Mouse (Mus musculus) heart, embryonic 13.5 days (tissue): ENCODE measurements around the gene Gm49337. TPM values are rescaled to one million over a fixed set of nuclear protein-coding genes. Genes with fewer than 3 reads are reported as not detected.

ENCODE experiments used
- ATAC-seq: fragments of 200-750 bp; cut with Nextera tagmentation; 2 replicates; pipeline ENCODE4 v1.8.0; 2017; ENCODE audit warnings: moderate TSS enrichment; ENCODE audit not compliant: insufficient number of reproducible peaks, low FRiP score, low TSS enrichment; ENCODE audit errors: extremely low read depth
- H3K27ac ChIP-seq: fragments of 300-500 bp; sonication (generic); replicated peaks from 2 replicates; pipeline ENCODE4 v1.5.1; 2015; ENCODE audit warnings: moderate library complexity, mild to moderate bottlenecking, inconsistent platforms
- H3K27me3 ChIP-seq: fragments of 300-500 bp; sonication (generic); replicated peaks from 2 replicates; pipeline ENCODE4 v1.6.1; 2015; ENCODE audit warnings: mild to moderate bottlenecking, inconsistent platforms
- H3K36me3 ChIP-seq: fragments of 300-500 bp; sonication (generic); 2 replicates; pipeline ENCODE4 v1.6.1; 2015; ENCODE audit warnings: mild to moderate bottlenecking, inconsistent platforms
- H3K4me1 ChIP-seq: fragments of 300-500 bp; sonication (generic); 2 replicates; pipeline ENCODE4 v1.6.1; 2015; ENCODE audit warnings: inconsistent platforms
- H3K4me2 ChIP-seq: fragments of 300-500 bp; sonication (generic); 2 replicates; pipeline ENCODE4 v1.6.1; 2015; ENCODE audit warnings: inconsistent platforms, mild to moderate bottlenecking, moderate library complexity
- H3K4me3 ChIP-seq: fragments of 300-500 bp; sonication (generic); 2 replicates; pipeline ENCODE4 v1.5.1; 2015; ENCODE audit warnings: moderate library complexity, mild to moderate bottlenecking, inconsistent platforms
- H3K9ac ChIP-seq: fragments of 300-500 bp; sonication (generic); 2 replicates; pipeline ENCODE4 v1.6.1; 2015; ENCODE audit warnings: inconsistent platforms, mild to moderate bottlenecking, moderate library complexity
- H3K9me3 ChIP-seq: fragments of 300-500 bp; sonication (generic); 2 replicates; pipeline ENCODE4 v1.6.1; 2016; ENCODE audit warnings: inconsistent platforms
- WGBS: fragments of 180-500 bp; shearing (Covaris S2); methylation state at CpG from one replicate; pipeline ENCODE4 v1.1.7; 2015; ENCODE audit warnings: mixed read lengths; 5-methylcytosine and 5-hydroxymethylcytosine counted together
- polyA plus RNA-seq: library from polyadenylated mRNA; unstranded; fragments of >200 nt; fragmentation: Nextera tagmentation; extraction: Ambion mirVana; gene quantifications from 2 replicates; pipeline ENCODE4 v1.2.1, GENCODE M21; 2015

The Gm49337 gene
- polyA plus RNA-seq, 1 experiment from 2014 or later: not detected

GRCm38 (mm10) chr4:116143317-116143811 lies 29.8 kb upstream of the Gm49337 start:
- H3K4me3 ChIP-seq: peak overlapping the region; percentile 81
- H3K27ac ChIP-seq: no peak overlapping the region
- WGBS: 15% methylated on average over 7 of the region's 7 CpGs
- H3K9ac ChIP-seq: peak overlapping the region; percentile 85
- peaks cover 15% of the 10 kb centered on the region for H3K27me3 ChIP-seq
- no peaks in the 10 kb centered on the region for H3K9me3 ChIP-seq
- H3K4me2 ChIP-seq: peak overlapping the region; percentile 93
- ATAC-seq: no peak
- H3K36me3 ChIP-seq: no peaks in the 10 kb centered on the region
- peaks cover 27% of the 10 kb centered on the region for H3K4me1 ChIP-seq

DNA sequence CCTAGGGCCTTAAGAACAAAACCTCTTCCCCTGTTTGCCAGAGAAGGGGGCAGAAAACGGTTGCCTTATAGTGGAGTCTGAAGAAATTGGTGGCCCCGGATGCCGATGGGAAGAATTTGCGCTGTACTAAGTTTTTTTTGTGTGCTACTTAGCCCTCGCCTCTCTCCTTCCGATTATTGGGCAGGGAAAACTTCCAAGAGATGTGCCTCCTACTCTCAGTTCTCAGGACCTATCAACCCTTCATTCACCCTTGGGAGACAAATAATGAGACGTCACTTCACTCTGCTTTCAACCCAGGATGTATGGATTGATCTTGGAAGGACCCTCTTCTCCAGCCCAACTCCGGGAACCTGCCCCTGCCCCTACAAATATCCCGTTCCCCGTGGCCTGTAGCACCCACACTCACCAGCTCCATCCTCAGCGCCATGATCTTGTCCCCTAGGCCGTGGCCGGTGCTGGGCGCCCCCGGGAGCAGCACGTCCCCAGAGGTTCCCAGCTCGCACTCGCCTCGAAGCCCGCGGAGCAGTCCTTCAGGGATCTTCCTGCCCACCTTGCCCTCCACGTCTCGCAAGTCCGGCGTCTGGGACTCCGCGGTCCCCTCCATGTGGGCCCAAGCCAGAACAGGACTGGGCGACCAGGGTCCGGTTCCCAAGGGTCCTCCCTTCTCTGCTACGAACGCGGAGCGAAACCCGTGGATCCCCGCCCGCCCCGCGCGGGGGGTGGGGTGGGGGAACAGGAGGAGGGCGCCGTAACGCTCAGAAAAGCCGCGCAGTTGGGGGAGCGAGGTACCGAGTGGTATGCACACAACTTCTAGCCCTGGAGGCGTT lies 29.1 kb upstream of the Gm49337 start:
- no peaks in the 10 kb centered on the region for H3K9me3 ChIP-seq
- no peak overlapping the region for H3K27ac ChIP-seq

DNA sequence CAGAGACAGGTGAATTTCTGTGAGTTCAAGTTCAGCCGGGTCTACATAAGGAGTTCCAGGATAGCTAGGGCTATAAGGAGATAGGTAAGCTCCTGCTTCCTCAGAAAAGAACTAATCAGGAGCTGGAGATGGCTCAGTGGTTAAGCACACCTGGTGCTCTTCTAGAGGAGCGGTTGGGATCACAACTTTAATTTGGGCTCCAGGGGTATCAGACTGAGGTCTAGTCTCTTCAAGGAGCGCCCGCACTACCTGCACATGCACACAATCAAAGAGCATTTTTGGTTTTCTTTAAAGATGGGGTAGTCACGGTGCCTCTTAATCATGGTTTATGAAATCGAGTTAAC lies 23.4 kb upstream of the Gm49337 start:
- Histone ChIP-seq H3K27me3 (no peaks in the 10 kb centered on the region), H3K4me2 (peak overlapping the region; percentile 81), H3K36me3 (peaks cover 33% of the 10 kb centered on the region), H3K4me1 (peaks cover 21% of the 10 kb centered on the region), H3K9ac (peak overlapping the region; percentile 98), H3K9me3 (no peaks in the 10 kb centered on the region), H3K4me3 (peak overlapping the region; percentile 86), H3K27ac (peak overlapping the region; percentile 91)
- WGBS: 20% methylated on average over 6 of the region's 6 CpGs
- ATAC-seq: no peak

More for the DNA sequence above, 29.1 kb upstream of the Gm49337 start:
- no peak; the same call in 1 of the 2 replicates for ATAC-seq
- Histone ChIP-seq H3K4me2 (peak overlapping the region; percentile 93), H3K4me1 (peaks cover 27% of the 10 kb centered on the region), H3K36me3 (no peaks in the 10 kb centered on the region), H3K9ac (peak overlapping the region; percentile 85), H3K27me3 (peaks cover 15% of the 10 kb centered on the region), H3K4me3 (peak overlapping the region; percentile 81)
- under 1% methylated on average over 47 of the region's 47 CpGs for WGBS

DNA sequence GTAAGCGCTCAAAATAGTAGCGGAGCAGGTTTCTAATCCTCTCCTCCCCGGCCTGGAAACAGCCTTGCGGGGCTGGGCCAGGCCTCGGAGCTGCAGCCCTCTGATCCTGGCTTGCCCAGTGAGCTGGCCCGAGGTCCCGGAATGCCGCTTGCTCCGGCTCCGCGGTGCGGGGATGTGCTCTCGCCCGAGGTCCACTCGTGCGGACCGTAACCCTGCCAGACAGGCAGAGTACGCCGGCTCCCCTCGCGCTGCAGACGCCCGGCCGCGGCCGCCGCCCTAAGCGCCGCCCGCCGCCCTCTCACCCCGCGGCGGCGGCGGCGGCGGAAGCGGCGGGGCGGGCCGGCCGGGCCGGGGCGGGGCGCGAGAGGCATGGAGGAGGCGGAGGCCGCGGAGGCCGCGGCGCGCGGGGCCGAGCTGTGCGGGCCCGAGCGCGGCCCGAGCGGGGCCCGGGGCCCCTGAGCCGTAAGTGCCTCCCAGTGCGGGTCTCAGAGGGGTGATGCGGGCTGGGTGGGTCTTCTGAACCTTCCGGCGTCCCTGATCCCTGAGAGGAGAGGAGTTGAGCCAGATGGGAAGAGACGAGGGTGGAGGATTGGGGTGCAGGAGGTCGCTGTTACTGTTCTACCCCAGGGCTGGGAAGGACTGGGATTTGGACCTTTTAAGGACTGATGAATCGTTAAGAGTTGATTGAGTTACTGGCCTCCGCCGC lies 22.9 kb upstream of the Gm49337 start:
- Histone ChIP-seq H3K9ac (peak overlapping the region; percentile 98), H3K36me3 (peaks cover 38% of the 10 kb centered on the region), H3K4me2 (peak overlapping the region; percentile 81), H3K27me3 (no peaks in the 10 kb centered on the region), H3K4me3 (peak overlapping the region; percentile 86), H3K4me1 (peaks cover 20% of the 10 kb centered on the region), H3K27ac (peak overlapping the region; percentile 91), H3K9me3 (no peaks in the 10 kb centered on the region)
- peak; percentile 72 for ATAC-seq
- under 1% methylated on average over 66 of the region's 73 CpGs for WGBS

DNA sequence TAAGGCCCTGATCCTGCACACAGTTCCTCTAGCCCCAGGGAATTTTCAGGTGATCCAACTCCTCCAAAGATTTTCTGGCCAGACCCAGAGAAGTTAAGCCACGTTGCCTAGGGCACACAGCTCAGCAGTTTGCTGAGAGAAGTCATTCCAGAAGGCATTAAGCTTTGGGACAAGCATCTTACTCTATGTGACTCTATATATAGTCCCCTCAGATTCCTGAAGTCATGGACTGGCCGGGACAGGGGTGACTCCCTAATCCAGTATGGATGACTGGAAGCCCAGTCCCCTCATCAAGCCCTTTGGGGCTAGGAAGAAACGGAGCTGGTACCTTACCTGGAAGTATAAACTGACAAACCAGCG lies 22.3 kb upstream of the Gm49337 start:
- H3K4me1 ChIP-seq: peaks cover 20% of the 10 kb centered on the region
- peak overlapping the region; percentile 86 for H3K4me3 ChIP-seq
- H3K27me3 ChIP-seq: no peaks in the 10 kb centered on the region
- no peak for ATAC-seq
- H3K9ac ChIP-seq: peak overlapping the region; percentile 98
- H3K4me2 ChIP-seq: peak overlapping the region; percentile 81
- H3K36me3 ChIP-seq: peaks cover 43% of the 10 kb centered on the region
- H3K27ac ChIP-seq: peak overlapping the region; percentile 91
- 18% methylated on average over 4 of the region's 4 CpGs for WGBS
- no peaks in the 10 kb centered on the region for H3K9me3 ChIP-seq

- Histone ChIP-seq H3K4me2 (peak within 1 kb of the TSS; percentile 81), H3K9ac (peak within 1 kb of the TSS; percentile 98), H3K9me3 (no peaks in the 10 kb centered on the region), H3K4me3 (peak within 1 kb of the TSS; percentile 86), H3K27me3 (no peaks in the 10 kb centered on the region), H3K4me1 (peaks cover 20% of the 10 kb centered on the region), H3K36me3 (peaks cover 47% of the 10 kb centered on the region), H3K27ac (peak within 1 kb of the TSS; percentile 91)
- no peak for ATAC-seq
- WGBS: 73% methylated on average over 6 of the region's 6 CpGs
These were observed 21.9 kb upstream of the Gm49337 start, which contains the start of gene Lurap1 for GRCm38 (mm10) chr4:116151238-116151637. TSS of gene Lurap1 (minus strand) at chr4:116151338.

DNA sequence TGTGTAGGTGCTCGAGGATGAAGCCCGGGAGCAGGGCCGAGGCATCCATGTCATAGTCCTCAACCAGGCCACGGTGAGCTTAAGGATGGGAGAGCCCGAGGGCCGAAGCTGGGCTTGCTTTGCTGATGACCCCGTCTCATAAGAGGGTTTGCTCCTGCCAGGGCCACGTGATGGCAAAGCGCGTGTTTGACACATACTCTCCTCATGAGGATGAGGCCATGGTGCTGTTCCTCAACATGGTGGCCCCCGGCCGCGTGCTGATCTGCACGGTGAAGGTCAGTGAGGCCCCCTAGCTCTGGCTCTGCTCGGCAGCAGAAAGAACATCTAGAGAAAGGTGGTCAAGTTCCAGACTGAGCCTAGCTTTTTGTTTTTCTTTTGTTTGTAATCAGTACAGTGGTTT lies 20.5 kb upstream of the Gm49337 start:
- peaks cover 62% of the 10 kb centered on the region for H3K36me3 ChIP-seq
- H3K4me3 ChIP-seq: no peak overlapping the region
- H3K27ac ChIP-seq: no peak overlapping the region
- 90% methylated on average over 15 of the region's 15 CpGs for WGBS
- no peak overlapping the region for H3K4me2 ChIP-seq
- H3K4me1 ChIP-seq: peaks cover 20% of the 10 kb centered on the region
- H3K9me3 ChIP-seq: no peaks in the 10 kb centered on the region
- H3K27me3 ChIP-seq: no peaks in the 10 kb centered on the region
- ATAC-seq: no peak
- no peak overlapping the region for H3K9ac ChIP-seq

- Histone ChIP-seq H3K9me3 (no peaks in the 10 kb centered on the region), H3K4me3 (no peak overlapping the region), H3K4me2 (no peak overlapping the region), H3K4me1 (peaks cover 24% of the 10 kb centered on the region), H3K27ac (no peak overlapping the region), H3K27me3 (no peaks in the 10 kb centered on the region), H3K36me3 (peaks cover 85% of the 10 kb centered on the region), H3K9ac (no peak overlapping the region)
- no peak for ATAC-seq
- WGBS: 90% methylated on average over 2 of the region's 2 CpGs
These were observed 15.3 kb upstream of the Gm49337 start for GRCm38 (mm10) chr4:116157882-116158281.

- H3K4me2 ChIP-seq: no peak overlapping the region
- H3K4me3 ChIP-seq: no peak overlapping the region
- H3K9me3 ChIP-seq: no peaks in the 10 kb centered on the region
- H3K4me1 ChIP-seq: peaks cover 30% of the 10 kb centered on the region
- no peaks in the 10 kb centered on the region for H3K27me3 ChIP-seq
- H3K27ac ChIP-seq: 0 out of 2 replicates have a peak overlapping the region, but pooled peaks have one; percentile 5
- ATAC-seq: no peak
- no peak overlapping the region for H3K9ac ChIP-seq
- WGBS: 68% methylated on average over 3 of the region's 3 CpGs
- peaks cover 65% of the 10 kb centered on the region for H3K36me3 ChIP-seq
These were observed 13.3 kb upstream of the Gm49337 start for GRCm38 (mm10) chr4:116159912-116160311.

DNA sequence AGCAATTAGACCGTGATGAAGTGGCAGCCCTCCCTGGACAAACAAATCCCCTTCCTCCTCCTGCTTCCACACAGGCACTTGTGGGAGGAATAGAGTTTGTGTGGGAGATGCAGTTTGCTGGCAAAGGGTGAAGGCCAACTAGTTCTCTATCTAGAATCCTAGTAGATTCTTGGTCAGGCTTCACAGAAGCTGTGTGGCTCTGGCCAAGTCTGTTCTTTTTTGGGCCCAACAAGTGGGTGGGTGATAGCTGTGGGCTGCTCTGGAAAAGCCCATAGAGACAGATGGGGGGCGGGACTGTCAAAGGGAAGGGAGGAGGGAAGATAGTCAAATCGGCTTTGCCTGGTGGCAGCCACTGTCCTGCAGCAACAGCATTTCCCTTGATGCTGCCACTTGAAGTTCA lies 12.4 kb upstream of the Gm49337 start:
- peaks cover 57% of the 10 kb centered on the region for H3K36me3 ChIP-seq
- no peaks in the 10 kb centered on the region for H3K9me3 ChIP-seq
- no peak overlapping the region for H3K4me3 ChIP-seq
- peaks cover 34% of the 10 kb centered on the region for H3K4me1 ChIP-seq
- WGBS: 40% methylated on average over 3 of the region's 3 CpGs
- H3K27ac ChIP-seq: peak overlapping the region; percentile 5; the same call in 1 of the 2 replicates
- H3K9ac ChIP-seq: peak overlapping the region; percentile 38; the same call in 1 of the 2 replicates
- no peak for ATAC-seq
- no peaks in the 10 kb centered on the region for H3K27me3 ChIP-seq
- H3K4me2 ChIP-seq: no peak overlapping the region

DNA sequence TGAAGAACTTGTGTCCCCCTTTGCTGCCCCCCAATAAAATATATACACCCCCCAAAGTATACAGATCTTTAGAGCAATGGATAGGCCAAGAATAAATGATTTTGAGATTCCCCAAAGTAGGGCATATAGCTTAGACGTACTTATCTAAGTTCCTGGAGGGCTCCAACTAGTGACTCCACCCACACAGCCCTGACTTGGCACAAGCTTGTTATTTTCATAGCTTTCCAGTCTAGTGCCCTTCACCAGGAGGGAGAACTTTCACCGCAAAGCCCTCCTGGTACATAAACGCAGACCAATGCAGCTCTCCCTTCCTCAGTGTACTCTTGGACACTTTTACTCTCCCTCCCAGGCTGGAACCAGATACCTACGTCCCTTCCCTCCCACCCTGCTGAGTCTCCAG lies 11.0 kb upstream of the Gm49337 start:
- H3K27me3 ChIP-seq: no peaks in the 10 kb centered on the region
- no peak overlapping the region for H3K4me3 ChIP-seq
- H3K9me3 ChIP-seq: no peaks in the 10 kb centered on the region
- ATAC-seq: no peak
- no peak overlapping the region for H3K27ac ChIP-seq
- no peak overlapping the region for H3K4me2 ChIP-seq
- WGBS: 71% methylated on average over 4 of the region's 4 CpGs
- peaks cover 34% of the 10 kb centered on the region for H3K4me1 ChIP-seq
- H3K36me3 ChIP-seq: peaks cover 43% of the 10 kb centered on the region
- no peak overlapping the region for H3K9ac ChIP-seq
